Mouse (Mus musculus) heart, postnatal 0 days (tissue): ENCODE measurements at regions not wholly inside any gene's neighbourhood (a gene's known extent, or its start where the extent isn't known, plus 50 kb on each side); places are given as distances from the start of the nearest gene placed in this dataset.

Experiments
- ATAC-seq: fragments of 200-750 bp; cut with Nextera tagmentation; 2 replicates; pipeline ENCODE4 v1.8.0; 2017; ENCODE audit warnings: low read depth, moderate number of reproducible peaks, moderate library complexity; ENCODE audit not compliant: insufficient read depth
- DNase-seq: peaks from one replicate; pipeline ENCODE4 v3.0.0-alpha.2; 2016; ENCODE audit warnings: low spot score
- H3K27ac ChIP-seq: fragments of 300-500 bp; sonication (generic); 2 replicates; pipeline ENCODE4 v1.5.1; 2014; ENCODE audit warnings: low read depth, mild to moderate bottlenecking
- H3K27me3 ChIP-seq: fragments of 300-500 bp; sonication (generic); 2 replicates; pipeline ENCODE4 v1.6.1; 2014; ENCODE audit warnings: low read length, mixed read lengths; ENCODE audit not compliant: control insufficient read depth, insufficient read depth
- H3K36me3 ChIP-seq: fragments of 300-500 bp; sonication (generic); replicated peaks from 2 replicates; pipeline ENCODE4 v1.6.1; 2014; ENCODE audit warnings: low read length, mixed read lengths; ENCODE audit not compliant: control insufficient read depth, insufficient read depth
- H3K4me1 ChIP-seq: fragments of 300-500 bp; sonication (generic); 2 replicates; pipeline ENCODE4 v1.6.1; 2014; ENCODE audit warnings: antibody characterized with exemption; ENCODE audit not compliant: control insufficient read depth, insufficient read depth
- H3K4me2 ChIP-seq: fragments of 300-500 bp; sonication (generic); 2 replicates; pipeline ENCODE4 v1.6.1; 2014; ENCODE audit warnings: low read depth, mild to moderate bottlenecking, low read length, moderate library complexity
- H3K4me3 ChIP-seq: fragments of 300-500 bp; sonication (generic); 2 replicates; pipeline ENCODE4 v1.5.1; 2014; ENCODE audit warnings: low read depth, low read length
- H3K9ac ChIP-seq: fragments of 300-500 bp; sonication (generic); replicated peaks from 2 replicates; pipeline ENCODE4 v1.6.1; 2014; ENCODE audit warnings: low read depth, low read length, mixed read lengths
- H3K9me3 ChIP-seq: fragments of 300-500 bp; sonication (generic); replicated peaks from 2 replicates; pipeline ENCODE4 v1.6.1; 2016; ENCODE audit warnings: low read length; ENCODE audit not compliant: control insufficient read depth
- CTCF ChIP-seq: IDR thresholded peaks from 2 replicates; pipeline ENCODE4 v1.5.1; 2016; ENCODE audit warnings: antibody characterized with exemption, control low read depth, low read depth
- EP300 ChIP-seq: IDR thresholded peaks from 2 replicates; pipeline ENCODE4 v1.6.1; 2016; ENCODE audit warnings: antibody characterized with exemption, low read depth
- whole genome bisulfite sequencing: fragments of 180-500 bp; shearing (Covaris S2); extraction: QIAGEN DNeasy Blood & Tissue Kit; methylation state at CpG from one replicate; pipeline ENCODE4 v1.1.7; 2014; 5-methylcytosine and 5-hydroxymethylcytosine counted together

- 0 out of 2 replicates have a peak, but pooled peaks cover 18% of the 10 kb centered on the region for H3K4me1 ChIP-seq
- no peak overlapping the region for H3K27ac ChIP-seq
- no peaks in the 10 kb centered on the region for H3K9me3 ChIP-seq
- DNase-seq (no peak), ATAC-seq (no peak)
- H3K27me3 ChIP-seq = no peaks in the 10 kb centered on the region
- no peak overlapping the region for H3K4me2 ChIP-seq
- no peak for TF ChIP-seq CTCF
- no peak for TF ChIP-seq EP300
- H3K4me3 ChIP-seq = no peak overlapping the region
- no peak overlapping the region for H3K9ac ChIP-seq
- 71% methylated on average over 1 of the region's 1 CpGs for WGBS
- no peaks in the 10 kb centered on the region for H3K36me3 ChIP-seq
These were observed 125.2 kb downstream of the Psmg1 start for GRCm38 (mm10) chr16:95865603-95866002.

- Histone ChIP-seq H3K36me3 (no peaks in the 10 kb centered on the region), H3K4me1 (0 out of 2 replicates have a peak, but pooled peaks cover 18% of the 10 kb centered on the region), H3K4me2 (no peak overlapping the region), H3K27me3 (no peaks in the 10 kb centered on the region), H3K9ac (no peak overlapping the region), H3K4me3 (no peak overlapping the region), H3K27ac (peak overlapping the region; percentile 39), H3K9me3 (no peaks in the 10 kb centered on the region)
- TF ChIP-seq CTCF = no peak
- TF ChIP-seq EP300 = no peak
- DNase-seq = no peak
- 67% methylated on average over 4 of the region's 4 CpGs for WGBS
- ATAC-seq = no peak
These were observed 126.1 kb downstream of the Psmg1 start for GRCm38 (mm10) chr16:95864646-95865045.

DNA sequence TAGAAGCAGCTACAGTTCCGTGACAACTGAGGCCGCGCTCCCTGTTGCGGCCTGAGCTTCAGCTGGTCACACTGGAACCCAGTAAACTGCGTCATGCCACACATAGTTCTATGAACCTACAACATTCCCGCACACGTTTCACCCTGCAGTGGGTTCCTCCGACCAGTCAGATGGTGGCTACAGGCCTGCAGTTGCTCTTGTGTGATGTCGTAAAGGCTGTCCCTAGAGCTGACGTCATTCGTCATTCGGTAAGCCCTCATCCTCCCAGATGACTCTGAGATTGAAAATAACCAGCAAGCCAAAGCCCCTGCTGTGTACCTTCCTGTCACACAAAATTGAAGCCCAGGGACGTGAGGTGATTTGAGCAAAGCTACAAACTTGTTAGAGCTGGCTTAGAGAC is 126.7 kb downstream of the Psmg1 start:
- TF ChIP-seq CTCF = no peak
- TF ChIP-seq EP300 = no peak
- ATAC-seq (no peak), DNase-seq (no peak)
- Histone ChIP-seq H3K9ac (no peak overlapping the region), H3K9me3 (no peaks in the 10 kb centered on the region), H3K27ac (peak overlapping the region; percentile 39), H3K4me1 (0 out of 2 replicates have a peak, but pooled peaks cover 18% of the 10 kb centered on the region), H3K36me3 (no peaks in the 10 kb centered on the region), H3K27me3 (no peaks in the 10 kb centered on the region), H3K4me2 (no peak overlapping the region), H3K4me3 (no peak overlapping the region)
- 55% methylated on average over 13 of the region's 13 CpGs for WGBS

- Histone ChIP-seq H3K27me3 (no peaks in the 10 kb centered on the region), H3K9me3 (no peaks in the 10 kb centered on the region), H3K27ac (peak overlapping the region; percentile 88), H3K36me3 (no peaks in the 10 kb centered on the region), H3K4me1 (0 out of 2 replicates have a peak, but pooled peaks cover 18% of the 10 kb centered on the region), H3K4me3 (no peak overlapping the region), H3K4me2 (no peak overlapping the region), H3K9ac (no peak overlapping the region)
- WGBS = 78% methylated on average over 4 of the region's 4 CpGs
- no peak for DNase-seq
- TF ChIP-seq CTCF (no peak), EP300 (no peak)
- ATAC-seq = no peak
These were observed 127.2 kb downstream of the Psmg1 start for GRCm38 (mm10) chr16:95863565-95863964.

GRCm38 (mm10) chr16:95862621-95863020 is 128.1 kb downstream of the Psmg1 start:
- DNase-seq (no peak), ATAC-seq (peak; percentile 19; the same call in 1 of the 2 replicates)
- Histone ChIP-seq H3K4me2 (no peak overlapping the region), H3K27ac (peak overlapping the region; percentile 88), H3K9me3 (no peaks in the 10 kb centered on the region), H3K9ac (no peak overlapping the region), H3K27me3 (no peaks in the 10 kb centered on the region), H3K36me3 (no peaks in the 10 kb centered on the region), H3K4me3 (no peak overlapping the region), H3K4me1 (0 out of 2 replicates have a peak, but pooled peaks cover 18% of the 10 kb centered on the region)
- TF ChIP-seq EP300 = peak; percentile 37; the same call in 1 of the 2 replicates
- TF ChIP-seq CTCF = no peak
- WGBS = 55% methylated on average over 3 of the region's 3 CpGs

DNA sequence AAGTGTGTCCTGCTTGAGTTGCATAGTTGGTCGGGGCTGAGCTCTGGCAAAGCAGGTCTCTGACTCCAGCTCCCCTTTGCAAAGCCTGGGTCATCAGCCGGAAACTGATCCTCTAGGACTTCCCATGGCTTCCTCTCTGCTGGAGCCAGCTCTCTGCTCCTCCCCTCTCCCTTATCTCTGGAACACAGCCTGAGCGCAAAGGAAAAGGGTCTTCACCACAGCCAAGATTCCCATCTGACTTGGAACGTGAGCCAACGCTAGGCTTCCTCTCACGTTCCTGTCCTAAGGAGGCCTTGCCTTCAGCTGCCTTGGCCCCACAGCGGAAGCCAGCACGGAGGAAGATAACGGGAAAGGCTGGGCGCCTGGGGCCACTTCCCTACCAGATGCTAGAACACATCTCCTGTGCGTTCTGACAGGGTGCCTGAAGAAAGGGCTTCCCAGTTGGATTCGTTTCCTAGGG is 129.5 kb downstream of the Psmg1 start:
- peak; percentile 98 for TF ChIP-seq EP300
- TF ChIP-seq CTCF = no peak
- WGBS = 23% methylated on average over 12 of the region's 12 CpGs
- ATAC-seq = peak; percentile 84

More for the DNA sequence above, 129.5 kb downstream of the Psmg1 start:
- Histone ChIP-seq H3K27ac (peak overlapping the region; percentile 88), H3K4me1 (0 out of 2 replicates have a peak, but pooled peaks cover 18% of the 10 kb centered on the region), H3K9me3 (no peaks in the 10 kb centered on the region), H3K27me3 (no peaks in the 10 kb centered on the region), H3K36me3 (no peaks in the 10 kb centered on the region), H3K4me2 (no peak overlapping the region), H3K4me3 (no peak overlapping the region), H3K9ac (no peak overlapping the region)
- peak; percentile 75 for DNase-seq
